Mouse (Mus musculus): ENCODE measurements around the gene Rnf212b. TPM values are rescaled to one million over a fixed set of nuclear protein-coding genes. Genes with fewer than 3 reads are reported as not detected.

Gene Rnf212b
- polyA plus RNA-seq, 1 experiment from 2014 or later: not detected

DNA sequence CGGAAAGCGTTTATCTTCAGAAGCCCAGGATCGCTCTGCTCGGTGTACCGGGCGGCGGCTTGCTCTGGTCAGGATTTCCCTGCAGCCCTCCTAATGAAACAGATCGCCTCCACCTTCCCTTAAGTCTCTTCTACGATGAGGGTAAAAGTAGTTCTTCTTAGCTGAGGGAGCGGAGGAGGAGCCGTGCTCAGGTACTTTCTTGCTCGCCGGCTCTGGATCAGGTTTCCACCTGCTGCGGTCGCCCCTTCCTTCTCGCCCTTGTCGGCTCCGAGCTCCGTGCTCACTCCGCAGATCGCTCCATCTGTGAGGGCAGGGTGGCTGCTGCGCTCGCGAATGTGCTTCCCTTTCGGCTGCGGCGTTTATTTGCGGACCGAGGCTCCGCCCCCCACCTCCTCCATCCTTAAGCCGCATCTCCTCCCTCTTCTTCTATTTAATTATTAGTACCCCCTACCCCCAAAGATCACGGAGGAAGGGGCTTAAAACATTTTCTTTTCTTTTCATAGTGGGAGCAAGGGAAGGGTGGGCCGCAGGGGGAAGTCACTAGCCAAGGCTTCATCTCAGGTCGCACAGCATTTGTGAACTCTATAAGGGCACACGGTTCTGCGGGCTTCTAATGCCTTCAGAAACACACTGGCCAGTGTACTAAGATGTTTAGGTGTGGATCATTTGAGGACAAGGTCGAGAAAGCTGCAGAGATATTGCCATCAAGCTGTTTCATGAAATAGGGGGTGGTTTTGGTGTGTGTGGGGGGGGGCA is 32.2 kb upstream of the Rnf212b start, which contains the start of gene Slc7a8:
Gene Slc7a8, minus strand, starts transcription at position 337 of the 756 bp plus-strand sequence.
- H3K27me3 ChIP-seq: 0 out of 2 replicates have a peak, but pooled peaks cover 5% of the 10 kb centered on the region
- no peaks in the 10 kb centered on the region for H3K9me3 ChIP-seq
- peak within 1 kb of the TSS; percentile 56 for H3K4me3 ChIP-seq
- peaks cover 10% of the 10 kb centered on the region for H3K4me1 ChIP-seq (replicated peaks)
- peak; percentile 87 for ATAC-seq (ENCODE audit: low FRiP score, low read depth)
- H3K9ac ChIP-seq: peak within 1 kb of the TSS; percentile 56
- peak within 1 kb of the TSS; percentile 86 for H3K4me2 ChIP-seq
- peak within 1 kb of the TSS; percentile 80 for H3K27ac ChIP-seq (replicated peaks)
- 1% methylated on average over 37 of the region's 37 CpGs for WGBS
- no peaks in the 10 kb centered on the region for H3K36me3 ChIP-seq

- Histone ChIP-seq H3K4me3 (no peak overlapping the region), H3K9me3 (no peaks in the 10 kb centered on the region), H3K27me3 (0 out of 2 replicates have a peak, but pooled peaks cover 5% of the 10 kb centered on the region), H3K9ac (no peak overlapping the region), H3K36me3 (no peaks in the 10 kb centered on the region), H3K27ac (replicated peaks) (no peak overlapping the region), H3K4me2 (no peak overlapping the region), H3K4me1 (replicated peaks) (peaks cover 10% of the 10 kb centered on the region)
- no peak for ATAC-seq (ENCODE audit: low FRiP score, low read depth)
- WGBS: 91% methylated on average over 6 of the region's 6 CpGs
These were observed 31.0 kb upstream of the Rnf212b start for GRCm38 (mm10) chr14:54782971-54783370.

DNA sequence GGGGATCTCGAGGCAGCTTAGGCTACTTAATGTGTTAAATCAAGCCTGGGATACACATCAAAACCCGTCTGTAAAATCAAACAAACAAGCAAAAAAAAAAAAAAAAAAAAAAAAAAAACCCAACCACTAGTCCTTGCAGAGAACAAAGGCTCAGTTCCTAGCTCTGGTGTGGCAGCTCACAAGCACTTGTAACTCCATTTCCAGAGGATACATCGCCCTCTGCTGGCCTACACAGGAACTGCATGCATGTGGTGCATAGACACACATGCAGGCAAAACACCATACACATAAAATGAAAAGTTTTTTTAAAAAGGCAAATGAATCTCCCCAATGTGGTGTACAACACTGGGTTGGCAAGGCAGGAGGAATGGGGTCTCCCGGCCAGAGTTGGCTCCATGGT is 28.0 kb upstream of the Rnf212b start:
- Histone ChIP-seq H3K9ac (no peak overlapping the region), H3K4me2 (no peak overlapping the region), H3K36me3 (no peaks in the 10 kb centered on the region), H3K4me1 (replicated peaks) (no peaks in the 10 kb centered on the region), H3K9me3 (no peaks in the 10 kb centered on the region), H3K27ac (replicated peaks) (no peak overlapping the region), H3K4me3 (no peak overlapping the region), H3K27me3 (no peaks in the 10 kb centered on the region)
- no peak for ATAC-seq (ENCODE audit: low FRiP score, low read depth)
- WGBS: 49% methylated on average over 4 of the region's 4 CpGs

GRCm38 (mm10) chr14:54786489-54786888 is 27.5 kb upstream of the Rnf212b start:
- Histone ChIP-seq H3K9ac (no peak overlapping the region), H3K4me2 (no peak overlapping the region), H3K27ac (replicated peaks) (no peak overlapping the region), H3K9me3 (no peaks in the 10 kb centered on the region), H3K4me3 (no peak overlapping the region), H3K36me3 (no peaks in the 10 kb centered on the region), H3K27me3 (no peaks in the 10 kb centered on the region), H3K4me1 (replicated peaks) (no peaks in the 10 kb centered on the region)
- ATAC-seq (ENCODE audit: low FRiP score, low read depth): no peak
- 58% methylated on average over 10 of the region's 10 CpGs for WGBS

DNA sequence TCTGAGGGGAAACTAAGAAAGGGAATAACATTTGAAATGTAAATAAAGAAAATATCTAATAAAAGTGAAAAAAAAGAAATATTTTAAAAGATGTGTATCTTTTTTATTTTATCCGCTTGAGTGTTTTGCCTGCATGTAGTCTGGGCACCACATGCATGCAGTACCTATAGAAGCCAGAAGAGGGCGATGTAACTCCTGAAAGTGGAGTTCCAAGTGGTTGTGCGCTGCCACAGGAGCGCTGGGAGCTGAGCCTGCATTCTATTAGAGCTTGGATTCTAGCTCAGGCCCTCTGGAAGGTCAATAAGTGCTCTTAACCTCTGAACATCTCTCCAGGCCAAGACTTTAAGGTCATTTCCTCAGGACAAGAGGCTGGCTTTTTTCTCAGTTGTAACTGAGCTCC is 26.7 kb upstream of the Rnf212b start:
- H3K9ac ChIP-seq: no peak overlapping the region
- no peak overlapping the region for H3K27ac ChIP-seq (replicated peaks)
- no peaks in the 10 kb centered on the region for H3K9me3 ChIP-seq
- WGBS: 45% methylated on average over 4 of the region's 4 CpGs
- no peaks in the 10 kb centered on the region for H3K36me3 ChIP-seq
- H3K27me3 ChIP-seq: no peaks in the 10 kb centered on the region
- no peak for ATAC-seq (ENCODE audit: low FRiP score, low read depth)
- no peak overlapping the region for H3K4me2 ChIP-seq
- no peak overlapping the region for H3K4me3 ChIP-seq
- no peaks in the 10 kb centered on the region for H3K4me1 ChIP-seq (replicated peaks)

GRCm38 (mm10) chr14:54788231-54788630 is 25.7 kb upstream of the Rnf212b start:
- H3K9me3 ChIP-seq: no peaks in the 10 kb centered on the region
- no peaks in the 10 kb centered on the region for H3K36me3 ChIP-seq
- H3K4me2 ChIP-seq: no peak overlapping the region
- H3K4me1 ChIP-seq (replicated peaks): no peaks in the 10 kb centered on the region
- H3K27me3 ChIP-seq: no peaks in the 10 kb centered on the region
- H3K9ac ChIP-seq: no peak overlapping the region
- 96% methylated on average over 5 of the region's 5 CpGs for WGBS
- no peak for ATAC-seq (ENCODE audit: low FRiP score, low read depth)
- no peak overlapping the region for H3K27ac ChIP-seq (replicated peaks)
- H3K4me3 ChIP-seq: no peak overlapping the region

DNA sequence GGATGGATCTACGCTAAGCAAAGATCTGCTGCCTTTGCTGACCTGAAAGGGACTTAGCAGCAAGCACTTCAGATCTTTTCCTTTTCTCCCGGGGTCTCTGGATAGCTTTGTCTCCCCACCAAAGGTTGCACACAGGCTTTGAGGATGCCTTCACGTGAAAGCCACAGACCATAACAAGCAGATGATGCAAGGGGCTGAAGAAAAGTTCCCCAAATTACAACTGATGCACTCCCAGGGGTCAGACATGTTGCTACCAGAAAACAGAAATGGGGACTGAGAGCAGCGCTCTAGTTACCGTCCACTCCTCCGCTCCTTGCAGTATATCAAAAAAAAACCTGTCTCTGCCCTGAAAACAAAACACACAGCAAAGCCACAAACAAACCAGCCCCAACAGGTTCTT is 21.8 kb upstream of the Rnf212b start:
- no peaks in the 10 kb centered on the region for H3K9me3 ChIP-seq
- H3K4me1 ChIP-seq (replicated peaks): no peaks in the 10 kb centered on the region
- H3K9ac ChIP-seq: no peak overlapping the region
- ATAC-seq (ENCODE audit: low FRiP score, low read depth): no peak
- H3K4me3 ChIP-seq: no peak overlapping the region
- no peaks in the 10 kb centered on the region for H3K27me3 ChIP-seq
- WGBS: 82% methylated on average over 6 of the region's 6 CpGs
- H3K36me3 ChIP-seq: no peaks in the 10 kb centered on the region
- no peak overlapping the region for H3K27ac ChIP-seq (replicated peaks)
- H3K4me2 ChIP-seq: no peak overlapping the region

- Histone ChIP-seq H3K27ac (replicated peaks) (no peak overlapping the region), H3K27me3 (no peaks in the 10 kb centered on the region), H3K4me1 (replicated peaks) (no peaks in the 10 kb centered on the region), H3K9me3 (no peaks in the 10 kb centered on the region), H3K36me3 (no peaks in the 10 kb centered on the region), H3K4me3 (no peak overlapping the region), H3K9ac (no peak overlapping the region), H3K4me2 (no peak overlapping the region)
- ATAC-seq (ENCODE audit: low FRiP score, low read depth): no peak
- WGBS: 87% methylated on average over 1 of the region's 1 CpGs
These were observed 20.6 kb upstream of the Rnf212b start for GRCm38 (mm10) chr14:54793351-54793750.

DNA sequence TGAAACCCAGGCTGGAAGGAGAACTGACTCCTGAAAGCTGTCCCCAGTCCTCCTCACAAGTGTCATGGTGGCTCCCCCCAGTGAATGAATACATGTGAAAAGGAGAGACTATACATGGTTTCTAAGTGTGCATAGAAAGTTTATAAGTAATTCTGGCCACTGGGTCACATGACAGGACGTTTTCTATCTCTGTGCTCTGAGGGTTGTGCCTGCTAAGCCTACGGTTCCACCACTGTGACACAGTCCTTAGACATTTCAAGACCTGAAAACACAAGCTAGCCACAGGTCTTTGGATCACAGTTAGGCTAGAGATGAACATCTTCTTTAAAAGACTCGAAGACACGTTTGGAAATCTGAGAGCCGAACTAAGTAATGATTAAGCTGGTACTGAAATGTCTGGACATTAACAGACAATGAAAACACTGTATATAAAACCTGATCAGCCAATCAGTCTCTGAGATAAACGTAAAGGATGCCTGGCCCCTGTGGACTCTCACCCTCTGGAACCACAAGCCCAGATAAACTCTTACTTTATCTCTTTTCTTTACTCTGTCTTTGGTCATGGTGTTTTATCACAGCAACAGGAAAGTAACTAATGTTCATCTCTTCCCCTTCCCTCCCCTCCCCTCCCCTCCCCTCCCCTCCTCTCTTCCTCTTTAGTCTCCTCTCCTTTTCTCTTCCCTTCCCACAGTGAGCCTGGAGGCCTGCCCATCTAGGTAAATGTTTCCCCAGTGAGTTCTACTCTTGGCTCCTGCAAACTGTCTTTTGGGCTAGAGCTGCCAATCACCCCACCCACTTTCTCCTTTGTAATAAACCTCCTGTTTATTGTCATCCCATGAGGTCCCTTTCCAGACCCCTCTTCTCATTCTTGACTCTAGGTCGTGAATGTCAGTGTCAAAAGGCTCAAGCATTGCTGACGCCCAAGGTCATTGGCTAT is 19.8 kb upstream of the Rnf212b start:
- no peaks in the 10 kb centered on the region for H3K9me3 ChIP-seq
- H3K27ac ChIP-seq (replicated peaks): no peak overlapping the region
- H3K4me1 ChIP-seq (replicated peaks): no peaks in the 10 kb centered on the region
- H3K4me3 ChIP-seq: no peak overlapping the region
- WGBS: 84% methylated on average over 8 of the region's 8 CpGs
- H3K9ac ChIP-seq: no peak overlapping the region
- ATAC-seq (ENCODE audit: low FRiP score, low read depth): no peak
- no peaks in the 10 kb centered on the region for H3K27me3 ChIP-seq
- no peak overlapping the region for H3K4me2 ChIP-seq
- H3K36me3 ChIP-seq: no peaks in the 10 kb centered on the region

- WGBS: 86% methylated on average over 1 of the region's 1 CpGs
- no peaks in the 10 kb centered on the region for H3K9me3 ChIP-seq
These were observed 18.0 kb upstream of the Rnf212b start for GRCm38 (mm10) chr14:54795901-54796300.

GRCm38 (mm10) chr14:54796760-54797159 is 17.2 kb upstream of the Rnf212b start:
- H3K9me3 ChIP-seq: no peaks in the 10 kb centered on the region
- H3K36me3 ChIP-seq: no peaks in the 10 kb centered on the region
- 94% methylated on average over 15 of the region's 15 CpGs for WGBS
- no peak overlapping the region for H3K9ac ChIP-seq
- no peaks in the 10 kb centered on the region for H3K4me1 ChIP-seq (replicated peaks)
- H3K4me2 ChIP-seq: no peak overlapping the region
- no peak for ATAC-seq (ENCODE audit: low FRiP score, low read depth)
- no peak overlapping the region for H3K27ac ChIP-seq (replicated peaks)
- H3K4me3 ChIP-seq: no peak overlapping the region
- H3K27me3 ChIP-seq: no peaks in the 10 kb centered on the region

More at GRCm38 (mm10) chr14:54795901-54796300, 18.0 kb upstream of the Rnf212b start:
- no peak overlapping the region for H3K9ac ChIP-seq
- no peak overlapping the region for H3K4me2 ChIP-seq
- H3K36me3 ChIP-seq: no peaks in the 10 kb centered on the region
- H3K4me3 ChIP-seq: no peak overlapping the region
- no peak overlapping the region for H3K27ac ChIP-seq (replicated peaks)
- no peaks in the 10 kb centered on the region for H3K27me3 ChIP-seq
- no peaks in the 10 kb centered on the region for H3K4me1 ChIP-seq (replicated peaks)
- no peak for ATAC-seq (ENCODE audit: low FRiP score, low read depth)

DNA sequence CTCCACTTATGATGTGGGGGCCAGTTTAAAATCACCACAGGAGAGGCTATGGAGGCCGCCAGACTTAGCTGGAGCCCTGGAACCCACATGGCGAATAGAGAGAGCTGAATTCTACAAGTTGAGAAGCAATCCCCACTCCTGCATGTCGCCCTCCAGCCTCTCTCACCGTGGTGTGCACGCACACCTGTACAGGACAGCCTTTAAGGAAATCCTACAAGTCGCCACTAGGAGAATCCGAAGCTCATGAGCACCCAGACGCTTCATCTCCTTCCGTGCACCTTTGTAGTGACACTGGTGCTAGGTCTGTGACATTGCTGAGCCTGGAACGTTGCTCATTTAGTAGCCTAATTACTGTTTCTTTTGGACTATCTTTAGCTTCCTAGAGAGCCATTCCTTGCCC is 14.3 kb upstream of the Rnf212b start:
- Histone ChIP-seq H3K4me2 (no peak overlapping the region), H3K9me3 (no peaks in the 10 kb centered on the region), H3K4me3 (no peak overlapping the region), H3K27me3 (no peaks in the 10 kb centered on the region), H3K27ac (replicated peaks) (no peak overlapping the region), H3K4me1 (replicated peaks) (no peaks in the 10 kb centered on the region), H3K9ac (no peak overlapping the region), H3K36me3 (no peaks in the 10 kb centered on the region)
- no peak for ATAC-seq (ENCODE audit: low FRiP score, low read depth)
- 61% methylated on average over 10 of the region's 10 CpGs for WGBS

Data from hindbrain, embryonic 15.5 days (tissue).